Comparison of ENCODE assay signal across 11 mouse cellular contexts in the genomic region with DNA sequence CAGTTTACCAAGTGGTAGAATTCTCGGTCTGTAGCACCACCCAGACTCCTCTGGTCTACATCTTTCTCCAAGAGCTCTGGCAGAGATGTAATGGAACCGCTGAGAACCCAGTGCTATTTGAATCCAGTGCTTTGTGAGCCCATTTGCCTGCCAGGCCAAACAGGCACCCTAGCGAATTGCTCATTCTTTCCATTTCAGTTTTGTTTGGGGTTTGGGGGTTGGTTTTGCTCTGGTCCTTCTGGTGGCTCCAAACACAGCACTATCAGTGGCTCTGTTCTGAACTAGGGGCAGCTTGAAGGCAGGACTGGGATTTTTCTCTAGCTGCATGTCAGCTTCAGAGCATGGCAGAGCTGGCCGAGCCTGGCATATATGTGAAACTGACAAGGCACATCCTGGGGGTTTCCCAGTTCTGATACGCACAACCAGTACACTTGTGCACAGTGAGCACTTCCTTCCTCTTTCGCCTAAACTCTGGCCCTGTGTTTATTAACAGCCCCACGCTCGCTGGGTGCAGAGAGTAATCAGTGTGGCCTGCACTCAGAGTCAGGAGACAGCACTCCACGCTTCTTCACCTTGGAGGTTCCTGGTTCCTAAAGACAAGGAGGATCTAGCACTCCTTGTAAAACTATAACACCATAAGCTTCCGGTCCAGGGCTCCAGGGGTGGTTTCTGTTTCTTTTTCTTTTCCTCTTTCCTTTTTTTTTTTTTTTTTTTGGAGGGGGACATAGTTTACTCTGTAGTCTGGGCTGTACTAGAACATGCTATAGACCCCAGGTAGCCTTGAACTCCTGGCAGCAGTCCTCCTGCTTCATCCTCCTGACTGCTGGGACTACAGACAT. TPM values are rescaled to one million over a fixed set of nuclear protein-coding genes. Genes with fewer than 3 reads are reported as not detected.
A peak's percentile ranks its signal among the peaks of the same experiment; 100 is the strongest.
DNase-seq lines count a peak whose midpoint lies in the region; ATAC-seq and TF ChIP-seq lines count a peak whose summit lies in the region.
"Had no signal": no experiment of that assay in that cellular context is flagged by ENCODE, and none has a peak within 500 bp of the region (broad histone marks: within the 10 kb centered on the region; RNA-seq: fewer than 3 reads in every experiment).

No protein-coding gene starts in this region.

- H3K4me2 ChIP-seq in stomach, embryonic 15.5 days: no peak overlapping the region
- H3K4me2 ChIP-seq in stomach, postnatal 0 days (replicated peaks; ENCODE audit: low read depth): no peak overlapping the region
- H3K4me2 ChIP-seq in heart, embryonic 15.5 days: no peak overlapping the region
- H3K4me2 ChIP-seq: neural tube, embryonic 13.5 days had no signal

- H3K4me1 ChIP-seq in stomach, embryonic 15.5 days: peaks cover 1% of the 10 kb centered on the region; the same call in 1 of the 2 replicates
- H3K4me1 ChIP-seq in stomach, postnatal 0 days (replicated peaks; ENCODE audit: control insufficient read depth, insufficient read depth): no peaks in the 10 kb centered on the region
- H3K4me1 ChIP-seq in heart, embryonic 15.5 days (replicated peaks): peaks cover 5% of the 10 kb centered on the region
- H3K4me1 ChIP-seq: neural tube, embryonic 13.5 days had no signal

- H3K9ac ChIP-seq in stomach, embryonic 15.5 days: no peak overlapping the region
- H3K9ac ChIP-seq in stomach, postnatal 0 days (ENCODE audit: low read length): no peak overlapping the region
- no peak overlapping the region for H3K9ac ChIP-seq in heart, embryonic 15.5 days
- H3K9ac ChIP-seq: neural tube, embryonic 13.5 days had no signal

- no peak for TF ChIP-seq CTCF in stomach, postnatal 0 days (IDR thresholded peaks at IDR 0.05; ENCODE audit: low read depth)

- no peaks in the 10 kb centered on the region for H3K36me3 ChIP-seq in stomach, embryonic 15.5 days
- no peaks in the 10 kb centered on the region for H3K36me3 ChIP-seq in stomach, postnatal 0 days (ENCODE audit: control insufficient read depth, insufficient read depth, low read length)
- H3K36me3 ChIP-seq in heart, embryonic 15.5 days: no peaks in the 10 kb centered on the region
- H3K36me3 ChIP-seq: neural tube, embryonic 13.5 days had no signal

- H3K27ac ChIP-seq in stomach, embryonic 15.5 days: peak overlapping the region; percentile 21; the same call in 1 of the 2 replicates
- no peak overlapping the region for H3K27ac ChIP-seq in stomach, postnatal 0 days (replicated peaks)
- peak overlapping the region; percentile 8; the same call in 1 of the 2 replicates for H3K27ac ChIP-seq in heart, embryonic 15.5 days
- H3K27ac ChIP-seq: neural tube, embryonic 13.5 days had no signal

- no peak for ATAC-seq in stomach, embryonic 15.5 days (ENCODE audit: insufficient read depth, low FRiP score, low read depth)
- ATAC-seq in stomach, postnatal 0 days (ENCODE audit: low FRiP score, low TSS enrichment): no peak
- 0 out of 2 replicates have a peak, but pooled peaks have one; percentile 28 for ATAC-seq in heart, embryonic 15.5 days (replicated peaks; ENCODE audit: insufficient number of reproducible peaks, insufficient read depth, low FRiP score, low read depth)

- no peaks in the 10 kb centered on the region for H3K27me3 ChIP-seq in stomach, embryonic 15.5 days (replicated peaks)
- no peaks in the 10 kb centered on the region for H3K27me3 ChIP-seq in stomach, postnatal 0 days (ENCODE audit: control insufficient read depth, insufficient read depth, low read length)
- no peaks in the 10 kb centered on the region for H3K27me3 ChIP-seq in heart, embryonic 15.5 days
- H3K27me3 ChIP-seq: neural tube, embryonic 13.5 days had no signal

- no peak for TF ChIP-seq EP300 in stomach, postnatal 0 days (optimal IDR thresholded peaks at IDR 0.05)

- 65% methylated on average over 10 of the region's 10 CpGs for WGBS in stomach, embryonic 15.5 days
- WGBS in stomach, postnatal 0 days: 70% methylated on average over 10 of the region's 10 CpGs
- 65% methylated on average over 10 of the region's 10 CpGs for WGBS in heart, embryonic 15.5 days

- no peaks in the 10 kb centered on the region for H3K9me3 ChIP-seq in stomach, embryonic 15.5 days
- H3K9me3 ChIP-seq in stomach, postnatal 0 days (ENCODE audit: control insufficient read depth, low read length): no peaks in the 10 kb centered on the region
- H3K9me3 ChIP-seq in heart, embryonic 15.5 days (replicated peaks): no peaks in the 10 kb centered on the region
- H3K9me3 ChIP-seq: neural tube, embryonic 13.5 days had no signal

- no peak overlapping the region for H3K4me3 ChIP-seq in stomach, embryonic 15.5 days (replicated peaks)
- no peak overlapping the region for H3K4me3 ChIP-seq in stomach, postnatal 0 days (ENCODE audit: low read depth, low read length)
- H3K4me3 ChIP-seq in heart, embryonic 15.5 days: no peak overlapping the region
- H3K4me3 ChIP-seq: neural tube, embryonic 13.5 days had no signal

- no peak for DNase-seq in stomach, postnatal 0 days (ENCODE audit: low spot score)
- peak; percentile 81 for DNase-seq in lung, postnatal 36 days
- peak; percentile 25 for DNase-seq in thymus, postnatal 0 days (ENCODE audit: low spot score)
- no peak for DNase-seq in gastrocnemius, adult 18-20 months (ENCODE audit: low spot score)
- DNase-seq in left cerebral cortex, adult 18-20 months (ENCODE audit: low spot score in 2 of 2): no peak
- DNase-seq in cerebellum, adult 8-10 months: no peak
- DNase-seq: layer of hippocampus, postnatal 36 days had no signal

RNA-seq across cellular contexts. Expression of a gene that starts 9.9 kb away (rescaled TPM):
- polyA plus RNA-seq in stomach, embryonic 15.5 days (2015; fragmentation: Nextera tagmentation; extraction: Ambion mirVana): 37.7 and 37.9 TPM in 2 replicates
- 35.4 and 35.7 TPM in 2 replicates for polyA plus RNA-seq in stomach, postnatal 0 days (2015; fragmentation: Nextera tagmentation; extraction: Ambion mirVana)
- 29.3 and 32.5 TPM in 2 replicates for polyA plus RNA-seq in heart, embryonic 15.5 days (2015; fragmentation: Nextera tagmentation; extraction: Ambion mirVana)
- polyA plus RNA-seq in thymus, postnatal 0 days (2015; fragmentation: Nextera tagmentation; extraction: Ambion mirVana): 81.9 and 82.9 TPM in 2 replicates
- 10 to 100 TPM; 32.1 to 45.8 TPM for total RNA-seq in gastrocnemius, adult 18-20 months (2021)
- total RNA-seq in left cerebral cortex, adult 18-20 months (2021): 10 to 100 TPM; 27.5 to 32.6 TPM

RNA-seq across cellular contexts. Expression of a gene that starts 11.2 kb away (rescaled TPM):
- 13.5 and 14.5 TPM in 2 replicates for polyA plus RNA-seq in stomach, embryonic 15.5 days (2015; fragmentation: Nextera tagmentation; extraction: Ambion mirVana)
- 2.8 and 3.0 TPM in 2 replicates for polyA plus RNA-seq in stomach, postnatal 0 days (2015; fragmentation: Nextera tagmentation; extraction: Ambion mirVana)
- 7.1 and 14.3 TPM in 2 replicates for polyA plus RNA-seq in heart, embryonic 15.5 days (2015; fragmentation: Nextera tagmentation; extraction: Ambion mirVana)
- 52.3 and 56.7 TPM in 2 replicates for polyA plus RNA-seq in thymus, postnatal 0 days (2015; fragmentation: Nextera tagmentation; extraction: Ambion mirVana)
- total RNA-seq in gastrocnemius, adult 18-20 months (2021): 10 to 100 TPM; 24.2 to 27.5 TPM
- 100 to 1,000 TPM; 256 to 274 TPM for total RNA-seq in left cerebral cortex, adult 18-20 months (2021)

RNA-seq across cellular contexts. Expression of a gene that starts 42.0 kb away (rescaled TPM):
- polyA plus RNA-seq in stomach, embryonic 15.5 days (2015; fragmentation: Nextera tagmentation; extraction: Ambion mirVana): 0.46 and 0.50 TPM in 2 replicates
- 0.08 and 0.16 TPM in 2 replicates for polyA plus RNA-seq in stomach, postnatal 0 days (2015; fragmentation: Nextera tagmentation; extraction: Ambion mirVana)
- polyA plus RNA-seq in heart, embryonic 15.5 days (2015; fragmentation: Nextera tagmentation; extraction: Ambion mirVana): 0.10 TPM in 1 of 2 replicates, not detected in the other
- polyA plus RNA-seq in thymus, postnatal 0 days (2015; fragmentation: Nextera tagmentation; extraction: Ambion mirVana): 0.05 and 0.35 TPM in 2 replicates
- not detected for total RNA-seq in gastrocnemius, adult 18-20 months (2021)
- total RNA-seq in left cerebral cortex, adult 18-20 months (2021): under 1 TPM in 1 of 2 experiments, not detected in 1; 0.05 TPM
- total RNA-seq: layer of hippocampus, postnatal 36 days had no signal
- polyA plus RNA-seq: embryonic facial prominence, embryonic 11.5 days; neural tube, embryonic 13.5 days had no signal

Comparison
In these comparisons a context has a peak if more than half of its experiments do, and no peak if none do; other contexts are left out.
1. DNase-seq: peak in lung, postnatal 36 days (single experiment) and thymus, postnatal 0 days (single experiment); none in stomach, postnatal 0 days (single experiment), gastrocnemius, adult 18-20 months (single experiment), left cerebral cortex, adult 18-20 months (0 of 2) and cerebellum, adult 8-10 months (single experiment).